Mouse (Mus musculus) MEL (cell line): ENCODE measurements at regions not wholly inside any gene's neighbourhood (a gene's known extent, or its start where the extent isn't known, plus 50 kb on each side); places are given as distances from the start of the nearest gene placed in this dataset.

ENCODE experiments used
- CTCF ChIP-seq, 3 experiments: IDR thresholded peaks in 2 of 3; conservative IDR thresholded peaks in 1 of 3; 2 replicates each; pipeline ENCODE4 v1.5.1; 2011 to 2012; ENCODE audit warnings: low read length in 3 of 3, low read depth in 2 of 3, mild to moderate bottlenecking in 2 of 3, improper control_type of control experiment in 1 of 3, inconsistent platforms in 1 of 3, mixed read lengths in 1 of 3, moderate library complexity in 1 of 3; ENCODE audit not compliant: control insufficient read depth in 1 of 3, insufficient read depth in 1 of 3, poor library complexity in 1 of 3, severe bottlenecking in 1 of 3
- ETS1 ChIP-seq: IDR thresholded peaks from 2 replicates; pipeline ENCODE4 v1.6.1; 2012; ENCODE audit warnings: low read depth, mild to moderate bottlenecking, inconsistent platforms, low read length, improper control_type of control experiment, moderate library complexity
- MAX ChIP-seq: IDR thresholded peaks from 2 replicates; pipeline ENCODE4 v1.6.1; 2011; ENCODE audit warnings: low read length, improper control_type of control experiment
- NRF1 ChIP-seq: IDR thresholded peaks from 2 replicates; pipeline ENCODE4 v1.6.1; 2014; ENCODE audit warnings: low read depth, mild to moderate bottlenecking, inconsistent platforms, low read length, improper control_type of control experiment, moderate library complexity; ENCODE audit not compliant: poor library complexity, insufficient read depth, severe bottlenecking
- SMC3 ChIP-seq: IDR thresholded peaks from 2 replicates; pipeline ENCODE4 v1.6.1; 2011; ENCODE audit warnings: low read depth, low read length, improper control_type of control experiment
- TBP ChIP-seq: IDR thresholded peaks from 2 replicates; pipeline ENCODE4 v1.8.0; 2011; ENCODE audit warnings: low read depth, low read length, improper control_type of control experiment
- USF1 ChIP-seq: IDR thresholded peaks from 2 replicates; pipeline ENCODE4 v1.6.1; 2014; ENCODE audit warnings: low read depth, mild to moderate bottlenecking, inconsistent platforms, low read length, improper control_type of control experiment, moderate library complexity
- ZKSCAN1 ChIP-seq: IDR thresholded peaks from 2 replicates; pipeline ENCODE4 v1.6.1; 2012; ENCODE audit warnings: low read depth, mild to moderate bottlenecking, inconsistent platforms, low read length, improper control_type of control experiment, moderate library complexity

- no peak for TF ChIP-seq ETS1
- TF ChIP-seq CTCF (IDR thresholded peaks at IDR 0.05 in 2 of 3, conservative IDR thresholded peaks at IDR 0.05 in 1 of 3; ENCODE audit: control insufficient read depth in 1 of 3, insufficient read depth in 1 of 3, low read depth in 2 of 3, low read length in 3 of 3, poor library complexity in 1 of 3, severe bottlenecking in 1 of 3): no peak
- TF ChIP-seq SMC3: no peak
- no peak for TF ChIP-seq ZKSCAN1
- TF ChIP-seq USF1: no peak
- TF ChIP-seq MAX: no peak
- no peak for TF ChIP-seq TBP
- TF ChIP-seq NRF1: no peak
Measured at GRCm38 (mm10) chr13:16424147-16424546, 412.5 kb downstream of the Inhba start.
